In the genomic region with DNA sequence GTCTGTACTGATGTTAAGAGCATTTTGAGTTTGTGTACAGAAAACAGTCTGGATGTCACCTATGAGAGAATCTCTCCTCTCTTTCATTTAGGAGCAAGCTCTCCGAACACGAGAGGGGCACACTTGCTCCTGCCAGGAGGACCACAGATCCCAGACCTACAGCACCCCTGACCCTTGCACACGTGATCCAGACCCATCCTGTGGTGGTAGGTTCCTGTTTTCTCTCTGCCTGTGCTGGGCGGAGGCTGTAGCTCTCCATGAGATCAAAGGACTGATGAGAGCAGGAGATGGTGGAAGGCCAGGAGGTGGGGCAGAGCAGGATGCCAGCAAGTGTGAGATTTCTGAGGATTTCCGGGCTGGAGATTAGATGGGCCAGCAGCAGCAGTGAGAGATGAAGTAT, we compare ENCODE assay signal across 19 mouse cellular contexts. TPM values are rescaled to one million over a fixed set of nuclear protein-coding genes. Genes with fewer than 3 reads are reported as not detected.
DNase-seq lines count a peak whose midpoint lies in the region; ATAC-seq lines count a peak whose summit lies in the region.
"Had no signal": no experiment of that assay in that cellular context is flagged by ENCODE, and none has a peak within 500 bp of the region (broad histone marks: within the 10 kb centered on the region; RNA-seq: fewer than 3 reads in every experiment).

No protein-coding gene starts in this region.

- 0 out of 2 replicates have a peak overlapping the region, but pooled peaks have one; percentile 39 for H3K9ac ChIP-seq in heart, embryonic 11.5 days (ENCODE audit: low read depth, low read length)
- H3K9ac ChIP-seq in kidney, embryonic 15.5 days, result no peak overlapping the region
- H3K9ac ChIP-seq: embryonic facial prominence, embryonic 12.5 days; forebrain, embryonic 15.5 days; heart, embryonic 13.5 days; hindbrain, embryonic 12.5 days had no signal

- no peak for ATAC-seq in heart, embryonic 11.5 days (replicated peaks; ENCODE audit: insufficient number of reproducible peaks, low FRiP score, low TSS enrichment)
- peak; percentile 42 to 79; a peak in 3 of 4 replicates for ATAC-seq in hematopoietic stem cell, adult 5-6 weeks (replicated peaks in 1 of 2; ENCODE audit: insufficient read depth in 1 of 2, low FRiP score in 2 of 2, low TSS enrichment in 1 of 2, low read depth in 1 of 2, poor library complexity in 2 of 2, severe bottlenecking in 2 of 2)
- peak; percentile 47 for ATAC-seq in megakaryocyte-erythroid progenitor cell, adult 5-6 weeks (replicated peaks; ENCODE audit: low FRiP score, low TSS enrichment, poor library complexity, severe bottlenecking)
- ATAC-seq in kidney, embryonic 15.5 days (replicated peaks; ENCODE audit: low FRiP score), result no peak
- ATAC-seq: forebrain, embryonic 15.5 days; hindbrain, embryonic 16.5 days had no signal

- WGBS in heart, embryonic 11.5 days (ENCODE audit: insufficient replicate concordance), result 27% methylated on average over 5 of the region's 5 CpGs
- 25% methylated on average over 5 of the region's 5 CpGs for WGBS in kidney, embryonic 15.5 days

- H3K4me1 ChIP-seq in heart, embryonic 11.5 days (ENCODE audit: control insufficient read depth, insufficient read depth, low read length), result peaks cover 3% of the 10 kb centered on the region; the same call in 1 of the 2 replicates
- H3K4me1 ChIP-seq in kidney, embryonic 15.5 days, result 0 out of 2 replicates have a peak, but pooled peaks cover 2% of the 10 kb centered on the region
- H3K4me1 ChIP-seq: embryonic facial prominence, embryonic 12.5 days; forebrain, embryonic 15.5 days; hindbrain, embryonic 12.5 days had no signal

- H3K9me3 ChIP-seq in heart, embryonic 11.5 days (replicated peaks; ENCODE audit: control insufficient read depth, low read length), result no peaks in the 10 kb centered on the region
- H3K9me3 ChIP-seq in kidney, embryonic 15.5 days (replicated peaks), result no peaks in the 10 kb centered on the region
- H3K9me3 ChIP-seq: forebrain, embryonic 15.5 days; heart, embryonic 13.5 days; hindbrain, embryonic 12.5 days had no signal

- no peak for DNase-seq in heart, adult 9 months (ENCODE audit: low spot score in 2 of 2)
- DNase-seq in urinary bladder, postnatal 10 days (ENCODE audit: low spot score), result no peak
- no peak for DNase-seq in lung, postnatal 25 days (ENCODE audit: low spot score)
- DNase-seq: adrenal gland, postnatal 10 days; cerebellum, adult 2 months; cerebellum, postnatal 10 days; embryo, embryonic 11 days; gastrocnemius, postnatal 10 days; heart, adult 2 months; heart, postnatal 36 days had no signal

- no peak overlapping the region for H3K4me3 ChIP-seq in heart, embryonic 11.5 days (ENCODE audit: low read depth, low read length)
- H3K4me3 ChIP-seq in kidney, embryonic 15.5 days (replicated peaks), result no peak overlapping the region
- H3K4me3 ChIP-seq: embryonic facial prominence, embryonic 12.5 days; forebrain, embryonic 15.5 days; heart, adult 2 months; heart, embryonic 13.5 days; hindbrain, embryonic 12.5 days had no signal

- no peak overlapping the region for H3K27ac ChIP-seq in heart, embryonic 11.5 days (ENCODE audit: low read depth, low read length)
- no peak overlapping the region for H3K27ac ChIP-seq in kidney, embryonic 15.5 days
- H3K27ac ChIP-seq: embryonic facial prominence, embryonic 12.5 days; forebrain, embryonic 15.5 days; heart, adult 2 months; heart, embryonic 13.5 days; hindbrain, embryonic 12.5 days had no signal

- no peak overlapping the region for H3K4me2 ChIP-seq in heart, embryonic 11.5 days
- no peak overlapping the region for H3K4me2 ChIP-seq in kidney, embryonic 15.5 days
- H3K4me2 ChIP-seq: embryonic facial prominence, embryonic 12.5 days; forebrain, embryonic 15.5 days; heart, embryonic 13.5 days; hindbrain, embryonic 12.5 days had no signal

- H3K36me3 ChIP-seq in heart, embryonic 11.5 days (ENCODE audit: control insufficient read depth, insufficient read depth, low read length), result no peaks in the 10 kb centered on the region
- H3K36me3 ChIP-seq in kidney, embryonic 15.5 days, result no peaks in the 10 kb centered on the region
- H3K36me3 ChIP-seq: embryonic facial prominence, embryonic 12.5 days; forebrain, embryonic 15.5 days; heart, embryonic 13.5 days; hindbrain, embryonic 12.5 days had no signal

- H3K27me3 ChIP-seq in heart, embryonic 11.5 days (ENCODE audit: control insufficient read depth, insufficient read depth, low read length), result no peaks in the 10 kb centered on the region; the same call in 1 of the 2 replicates
- 0 out of 2 replicates have a peak, but pooled peaks cover 2% of the 10 kb centered on the region for H3K27me3 ChIP-seq in kidney, embryonic 15.5 days
- H3K27me3 ChIP-seq: forebrain, embryonic 15.5 days had no signal

RNA-seq across cellular contexts. Expression of a gene that starts 12.7 kb away (rescaled TPM):
- polyA plus RNA-seq in heart, embryonic 11.5 days (2014; fragmentation: Nextera tagmentation; extraction: Ambion mirVana), result 0.24 and 0.31 TPM in 2 replicates
- total RNA-seq in hematopoietic stem cell, adult 5-6 weeks (2017), result not detected in 2 replicates
- total RNA-seq in megakaryocyte-erythroid progenitor cell, adult 5-6 weeks (2014; fragmentation: Nextera tagmentation), result not detected in 2 replicates
- total RNA-seq in megakaryocyte-erythroid progenitor cell, adult 5-6 weeks (2017), result not detected in 2 replicates
- 0.19 and 0.42 TPM in 2 replicates for polyA plus RNA-seq in kidney, embryonic 15.5 days (2015; fragmentation: Nextera tagmentation; extraction: Ambion mirVana)
- total RNA-seq: adrenal gland, postnatal 10 days; gastrocnemius, postnatal 10 days; heart, adult 2 months; heart, postnatal 36 days had no signal
- polyA plus RNA-seq: heart, adult 2 months had no signal

Comparison
In these comparisons a context has a peak if more than half of its experiments do, and no peak if none do; other contexts are left out.
1. ATAC-seq: peak in hematopoietic stem cell, adult 5-6 weeks (2 of 2) and megakaryocyte-erythroid progenitor cell, adult 5-6 weeks (single experiment); none in heart, embryonic 11.5 days (single experiment) and kidney, embryonic 15.5 days (single experiment).